Mouse (Mus musculus) inflammation-experienced regulatory T-cells, adult 6 months (primary cell): ENCODE data around the gene Galnt12. TPM values are rescaled to one million over a fixed set of nuclear protein-coding genes. Genes with fewer than 3 reads are reported as not detected.

ENCODE experiments used
- ATAC-seq: one replicate; pipeline ENCODE4 v1.8.0; 2017
- polyA plus RNA-seq, 3 experiments: library from polyadenylated mRNA; unstranded; fragments of 100-300 nt; shearing (Covaris generic); gene quantifications; one replicate each; pipeline ENCODE4 v1.2.1; 2017

Gene Galnt12
- polyA plus RNA-seq, 3 experiments from 2014 or later = 5.4 to 7.2 (median 6.0) TPM

GRCm38 (mm10) chr4:47103561-47103960 is 11.9 kb downstream of the Galnt12 start:
- ATAC-seq = no peak

DNA sequence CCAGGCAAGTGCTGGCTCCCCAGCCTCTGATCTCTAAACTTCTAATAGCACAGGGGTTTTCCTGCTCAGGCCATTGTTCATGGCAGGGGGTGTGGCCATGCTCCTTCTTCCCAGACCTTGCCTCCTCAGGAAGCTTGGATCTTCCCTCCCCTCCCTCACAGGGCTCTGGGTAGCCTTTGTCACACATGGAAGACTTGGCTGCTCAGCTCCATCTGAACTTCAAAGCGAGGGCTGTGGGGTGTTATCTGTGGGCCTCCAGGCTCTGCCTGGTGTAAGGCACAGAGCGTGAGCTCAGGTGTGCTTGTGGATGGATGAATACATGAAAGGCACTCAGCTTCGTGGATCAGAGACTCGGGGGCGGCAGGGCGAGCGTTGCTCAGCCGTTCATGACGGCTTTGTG is 20.2 kb downstream of the Galnt12 start:
- ATAC-seq = no peak

DNA sequence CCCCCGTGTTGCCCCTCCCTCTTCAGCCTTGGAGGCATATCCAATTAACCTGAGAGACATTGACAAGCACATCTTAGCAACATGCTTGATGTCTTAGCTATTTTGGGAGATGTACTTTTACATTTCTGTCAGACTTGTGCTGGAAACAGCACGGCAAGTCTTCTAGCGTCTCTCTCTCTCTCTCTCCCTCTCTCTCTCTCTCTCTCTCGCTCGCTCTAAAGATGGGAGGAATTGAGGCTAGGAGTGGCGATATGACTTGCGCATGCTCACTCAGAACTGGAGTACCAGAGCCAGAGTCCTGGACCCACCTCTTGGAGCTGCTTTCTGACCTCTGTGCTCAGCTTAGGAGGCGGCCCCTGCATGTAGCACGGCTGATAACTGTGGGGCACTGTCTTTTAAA is 20.9 kb downstream of the Galnt12 start:
- no peak for ATAC-seq

- ATAC-seq = no peak
These were observed 30.5 kb downstream of the Galnt12 start for GRCm38 (mm10) chr4:47122051-47122706.

DNA sequence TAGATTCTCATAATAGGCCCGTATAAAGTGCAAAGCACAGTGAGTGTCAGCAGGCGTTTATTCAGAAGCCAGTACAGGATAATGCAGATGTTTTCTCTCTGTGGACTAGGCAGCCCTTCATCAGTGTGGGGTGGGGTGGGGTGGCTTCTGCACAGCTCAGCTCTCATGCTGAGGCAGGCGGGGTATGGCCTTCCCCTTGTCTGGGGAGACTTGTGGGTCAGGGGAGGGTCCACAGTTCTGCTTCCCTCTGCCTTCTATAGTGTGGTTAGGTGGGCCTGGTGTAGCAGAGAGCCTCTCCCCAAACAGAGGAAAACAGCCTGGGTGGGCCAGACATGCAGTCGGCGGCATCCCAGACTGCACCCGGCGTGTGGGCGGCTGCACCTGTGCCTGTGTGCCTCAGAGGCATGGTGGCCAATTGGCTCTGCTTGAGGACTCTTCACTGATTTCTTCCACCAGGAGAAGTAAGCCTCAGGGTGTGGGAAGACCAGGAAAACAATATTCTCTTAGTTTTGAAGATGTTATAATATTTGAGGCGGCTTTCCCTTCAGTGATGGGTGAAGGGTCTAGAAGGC is 32.5 kb downstream of the Galnt12 start:
- ATAC-seq = no peak

DNA sequence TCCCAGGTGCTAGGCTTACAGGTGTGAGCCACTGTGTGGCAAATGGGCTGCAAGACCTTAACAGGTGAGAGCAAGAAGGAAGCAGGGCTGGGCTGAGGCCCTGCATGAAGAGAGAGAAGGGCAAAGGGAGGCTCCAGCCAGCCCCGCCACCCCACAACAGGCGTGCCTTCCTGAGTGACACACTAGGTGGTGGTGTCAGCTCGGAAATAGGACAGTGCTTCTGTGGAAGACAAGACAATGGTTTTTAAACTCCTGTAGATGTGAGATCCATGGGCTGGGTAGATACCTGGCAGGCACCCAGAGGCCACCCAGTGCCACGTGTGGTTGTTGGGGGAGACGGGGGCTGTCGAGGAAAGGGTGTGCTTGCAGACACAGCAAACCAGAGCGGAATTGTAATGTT is 36.8 kb downstream of the Galnt12 start:
- ATAC-seq = no peak

DNA sequence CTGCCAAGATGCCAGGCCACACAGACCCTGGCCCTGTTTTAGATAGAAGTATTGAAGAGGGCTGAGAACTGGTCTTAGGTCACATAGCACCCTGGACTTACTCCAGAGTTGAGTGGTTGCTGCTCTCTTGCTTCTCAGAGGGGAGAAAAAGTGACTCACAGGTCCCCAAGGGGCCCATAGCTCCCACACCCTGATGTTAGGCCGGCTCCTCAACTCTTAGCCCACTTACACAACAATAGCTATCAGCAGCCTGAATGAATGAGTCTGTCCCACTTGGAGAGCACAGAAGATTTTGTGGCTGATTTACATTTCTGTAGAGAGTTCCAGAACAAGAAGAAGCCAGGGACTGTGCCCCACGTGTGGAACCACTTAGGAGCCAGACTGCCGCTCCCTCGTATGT is 37.9 kb downstream of the Galnt12 start:
- no peak for ATAC-seq

DNA sequence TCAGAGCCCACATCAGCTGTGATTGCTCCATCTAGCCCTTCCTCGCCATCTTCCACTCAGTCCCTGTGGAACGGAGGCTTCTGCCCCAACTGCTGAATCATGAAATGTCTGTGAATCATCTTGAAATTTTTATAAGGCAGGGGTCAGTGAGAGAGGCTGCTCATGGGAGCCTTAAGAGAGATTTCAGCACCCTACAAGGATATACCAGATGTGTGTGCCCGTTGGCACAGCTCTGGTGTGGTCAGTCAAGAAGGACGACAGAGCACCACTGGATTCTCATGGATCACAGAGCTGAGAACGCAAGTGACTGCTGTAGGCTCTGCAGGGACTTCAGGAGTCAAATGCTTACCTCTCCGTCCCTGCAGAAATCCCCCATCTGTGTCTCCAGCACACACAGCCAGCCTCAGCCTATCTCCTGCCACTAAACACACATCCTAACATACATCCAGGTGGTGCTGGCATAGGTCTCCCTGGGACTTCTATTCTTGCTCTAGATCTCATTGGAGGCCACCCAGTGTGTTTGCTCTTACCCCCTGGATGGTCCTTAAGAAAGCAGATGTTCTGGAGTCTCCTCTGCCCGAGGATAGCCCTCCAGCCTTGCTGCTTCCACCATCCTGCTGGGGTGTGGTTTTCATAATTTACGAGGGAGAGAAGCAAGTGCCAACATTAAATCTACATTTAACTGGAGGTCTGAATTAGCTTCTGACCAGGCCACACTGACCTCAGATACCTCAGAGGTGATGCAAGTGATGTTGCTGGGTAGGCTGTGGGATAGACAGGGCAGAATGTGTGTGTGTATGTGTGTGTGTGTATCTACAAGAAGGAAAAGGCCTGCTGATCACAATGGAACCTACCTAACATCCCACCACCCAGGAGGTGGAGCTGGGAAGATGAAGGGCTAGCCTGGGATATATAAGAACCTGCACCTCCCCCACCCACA is 38.7 kb downstream of the Galnt12 start:
- ATAC-seq = no peak

DNA sequence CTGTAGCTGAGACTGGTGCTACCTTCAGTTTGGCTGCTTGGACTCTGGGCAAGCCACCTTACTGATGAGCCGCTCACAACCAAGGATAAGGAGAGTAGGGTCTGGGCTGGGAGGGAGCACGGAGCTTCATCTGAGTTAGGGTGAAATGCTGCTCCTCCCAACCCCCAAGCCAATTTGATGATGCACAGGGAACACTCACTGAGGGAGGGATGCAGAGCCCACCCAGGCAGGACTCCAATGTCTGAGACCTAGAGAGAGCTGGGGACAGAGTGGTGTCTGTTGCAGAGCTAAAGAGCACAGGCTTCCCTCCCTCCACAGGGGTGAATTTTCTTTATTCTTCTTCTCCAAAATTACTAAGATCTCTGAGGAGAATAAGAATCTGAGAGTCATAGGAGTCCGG is 40.2 kb downstream of the Galnt12 start:
- no peak for ATAC-seq

DNA sequence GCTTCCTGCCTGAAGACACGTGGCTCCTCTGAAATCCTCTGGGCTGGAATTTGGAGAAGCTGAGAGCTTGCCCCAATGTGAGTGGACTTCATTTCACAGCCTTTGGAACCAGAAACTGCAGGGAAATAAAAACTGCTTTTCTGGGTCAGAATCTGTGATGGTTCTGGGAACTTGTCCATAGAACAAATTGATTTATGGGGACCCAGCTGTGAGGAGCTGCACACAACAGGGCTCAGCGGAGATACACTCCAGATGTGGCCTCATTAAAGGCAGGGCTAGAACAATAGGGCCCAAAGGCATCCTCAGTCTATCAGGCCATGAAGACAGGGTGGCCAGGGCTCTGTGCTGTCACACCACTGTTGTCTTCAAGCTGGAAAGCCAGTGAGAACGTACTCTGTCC is 40.7 kb downstream of the Galnt12 start:
- no peak for ATAC-seq

DNA sequence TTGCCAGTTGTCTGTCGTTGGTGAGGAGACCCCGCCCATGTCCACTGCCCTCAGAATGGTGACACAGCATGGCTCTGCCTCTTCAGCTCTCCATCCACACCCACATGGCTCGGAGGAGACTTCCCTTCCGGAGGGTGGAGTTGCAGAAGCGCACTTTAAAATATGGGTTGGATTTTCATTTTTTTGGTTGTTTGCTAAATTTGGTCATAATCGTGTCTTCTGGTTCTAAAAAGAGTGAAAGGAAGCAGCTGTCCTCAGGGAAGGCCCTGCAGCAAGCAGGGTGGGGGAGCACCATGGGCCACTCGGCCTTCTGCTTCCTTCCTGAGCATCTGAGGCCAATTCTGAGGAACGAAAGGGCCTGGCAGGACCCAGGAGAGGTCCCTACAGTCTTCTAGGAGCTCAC is 45.0 kb downstream of the Galnt12 start:
- no peak for ATAC-seq

GRCm38 (mm10) chr4:47137479-47137878 is 45.8 kb downstream of the Galnt12 start:
- ATAC-seq = no peak

DNA sequence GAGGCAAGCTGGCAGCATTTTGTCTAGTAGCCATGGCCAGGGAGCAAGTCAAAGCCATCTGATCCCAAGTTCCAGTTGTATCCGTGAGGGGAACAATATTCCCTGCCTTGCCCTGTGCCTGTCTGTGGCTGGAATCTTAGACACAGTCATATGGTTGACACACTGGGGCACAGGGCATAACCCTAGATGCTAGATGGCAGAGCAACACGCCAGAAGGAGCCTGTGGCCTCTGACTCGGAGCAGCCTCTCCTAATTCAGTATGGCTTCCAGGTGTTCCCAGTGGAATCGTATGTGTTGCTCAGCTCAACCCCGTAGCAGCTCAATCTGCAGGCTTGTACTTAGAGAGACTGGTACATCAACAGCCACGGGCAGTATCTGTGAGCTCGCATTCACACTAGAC is 46.7 kb downstream of the Galnt12 start:
- ATAC-seq = no peak

DNA sequence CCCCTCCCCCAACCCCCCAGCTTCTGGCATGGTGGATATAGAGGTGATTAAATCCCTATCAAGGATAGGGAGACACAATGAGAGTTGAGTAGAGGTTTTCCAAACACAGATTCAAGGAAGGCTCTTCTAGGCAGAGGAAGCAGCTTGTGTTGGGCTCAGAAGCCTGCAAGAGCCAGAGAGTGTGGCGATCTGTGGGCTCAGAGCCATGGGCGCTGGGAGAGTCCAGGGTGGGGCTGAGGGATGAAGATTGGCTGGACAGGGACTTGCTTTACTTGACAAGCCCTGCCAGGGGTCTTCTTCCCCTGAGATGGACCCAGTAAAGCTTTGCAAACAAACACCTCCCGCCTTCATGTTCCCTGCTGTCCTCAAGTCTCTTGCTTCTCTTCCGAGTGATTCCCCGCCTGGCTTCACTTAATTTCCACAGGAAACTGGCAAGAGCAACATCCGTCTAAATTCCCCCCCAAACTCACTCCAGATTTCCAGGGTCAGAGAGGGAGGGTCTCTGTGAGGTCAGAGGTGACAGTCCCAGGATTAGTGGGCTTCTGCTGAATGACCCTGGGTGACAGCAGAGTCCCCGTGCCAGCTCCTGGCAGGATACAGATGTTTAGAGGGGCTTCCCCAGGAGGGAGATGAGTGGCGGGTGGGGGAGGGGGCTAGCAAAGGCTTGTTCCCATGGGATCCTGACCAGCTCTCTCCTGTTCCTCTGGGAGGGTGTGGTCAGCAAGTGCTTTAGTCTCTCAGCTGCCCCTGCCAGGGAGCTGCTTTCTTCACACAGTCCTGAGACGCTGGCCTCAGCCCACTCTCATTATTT is 47.5 kb downstream of the Galnt12 start:
- no peak for ATAC-seq

- ATAC-seq = no peak
These were observed 48.6 kb downstream of the Galnt12 start for GRCm38 (mm10) chr4:47140301-47140700.

GRCm38 (mm10) chr4:47141444-47142154 is 49.9 kb downstream of the Galnt12 start:
- ATAC-seq = no peak

GRCm38 (mm10) chr4:47143849-47144248 is 52.1 kb downstream of the Galnt12 start:
- ATAC-seq = no peak

DNA sequence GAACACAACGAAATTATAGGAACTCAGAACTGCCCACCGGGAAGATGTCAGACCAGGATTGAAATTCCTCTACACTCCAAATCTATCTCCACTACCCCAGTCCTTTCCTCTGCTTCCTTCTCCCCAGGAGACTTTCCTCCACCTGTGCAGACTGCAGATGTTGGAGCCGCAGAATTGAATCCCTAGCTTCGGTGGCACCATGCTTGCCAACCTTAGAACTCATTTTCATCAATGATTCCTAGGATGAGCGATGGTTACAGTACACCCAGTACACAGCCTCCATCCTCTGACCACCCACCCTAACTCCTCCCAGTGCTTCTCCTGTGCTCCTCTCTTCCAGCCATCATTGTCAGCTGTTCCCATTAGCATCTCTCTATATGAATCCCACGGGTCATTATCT is 53.6 kb downstream of the Galnt12 start:
- ATAC-seq = no peak

DNA sequence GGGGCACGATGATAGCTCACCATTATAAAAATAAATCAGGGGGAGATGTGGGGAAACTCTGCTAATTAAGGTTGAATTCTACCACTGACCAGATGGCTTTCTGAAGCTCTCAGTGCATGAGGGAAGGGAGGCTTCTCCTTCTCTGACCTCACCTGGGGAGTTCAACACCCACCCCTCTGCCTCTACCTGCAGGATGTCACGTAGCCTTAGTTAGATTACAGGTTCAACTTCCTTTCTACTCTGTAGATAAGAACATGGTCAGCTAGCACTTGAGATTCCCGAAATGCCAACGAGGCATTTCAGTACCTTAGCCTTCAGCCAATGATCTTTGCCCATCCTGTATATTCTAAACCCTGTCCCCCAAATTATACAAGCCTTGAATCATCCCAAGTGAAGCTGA is 54.9 kb downstream of the Galnt12 start:
- no peak for ATAC-seq

- ATAC-seq = no peak
These were observed 58.3 kb downstream of the Galnt12 start for GRCm38 (mm10) chr4:47149963-47150362.

DNA sequence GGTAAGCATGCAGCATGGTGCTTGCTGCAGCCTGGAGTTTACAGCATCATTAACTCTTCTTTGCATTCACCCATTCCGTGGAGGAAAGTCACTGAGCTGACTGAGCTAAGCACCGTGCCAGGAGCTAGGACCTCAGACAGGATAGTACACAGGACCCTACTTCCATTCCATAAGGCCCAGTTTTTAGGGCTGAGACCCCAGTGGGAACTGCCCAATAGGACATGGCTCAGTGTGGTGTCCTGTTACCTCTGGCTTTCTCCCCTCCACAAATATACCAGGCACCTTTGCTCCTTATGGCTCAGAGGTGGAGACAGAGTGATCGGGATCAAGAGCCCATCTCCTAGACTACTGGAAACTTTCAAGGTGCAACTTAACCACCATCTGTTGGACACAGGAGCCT is 59.1 kb downstream of the Galnt12 start:
- ATAC-seq = no peak

DNA sequence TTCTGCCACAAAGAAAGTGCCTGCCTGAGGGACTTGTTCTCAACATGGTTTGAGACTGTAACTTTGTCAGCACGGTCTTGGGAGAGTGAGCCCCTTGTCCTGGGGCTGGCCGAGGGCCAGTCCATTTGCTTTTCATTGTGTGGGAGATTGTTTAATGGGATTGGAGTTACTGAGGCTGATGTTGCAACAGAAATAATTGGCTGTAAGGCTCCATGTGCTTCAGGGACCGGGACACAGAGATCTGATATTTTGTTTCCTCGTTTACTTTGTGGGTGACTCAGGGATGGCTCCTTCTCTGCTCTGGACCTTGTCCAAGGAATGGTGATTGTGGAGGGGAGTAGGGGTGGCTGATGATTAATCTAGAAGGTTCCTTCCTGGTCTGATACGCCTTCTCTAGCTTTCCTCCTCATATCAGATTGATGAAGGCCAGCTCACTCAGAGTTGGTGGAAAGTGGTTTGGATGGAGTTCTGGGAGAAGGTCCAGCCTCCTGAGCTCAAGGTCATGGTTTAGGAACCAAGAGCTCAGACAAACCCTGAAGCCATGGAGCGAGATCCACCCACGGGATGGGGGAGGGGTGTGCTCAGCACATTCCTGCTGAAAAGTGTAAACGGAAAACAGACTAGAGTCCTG is 60.0 kb downstream of the Galnt12 start:
- no peak for ATAC-seq
